Mouse (Mus musculus) right cerebral cortex, adult 18-20 months (tissue): ENCODE measurements around the gene Slc10a7.
"Not testable (repeated sequence)": the region's sequence is repeated elsewhere in the genome, so short reads cannot be mapped to it uniquely, and the experiment has no call there.

Experiments
- DNase-seq: peaks from one replicate; pipeline ENCODE4 v3.0.0; 2022; ENCODE audit warnings: mixed read lengths

Slc10a7 gene

DNA sequence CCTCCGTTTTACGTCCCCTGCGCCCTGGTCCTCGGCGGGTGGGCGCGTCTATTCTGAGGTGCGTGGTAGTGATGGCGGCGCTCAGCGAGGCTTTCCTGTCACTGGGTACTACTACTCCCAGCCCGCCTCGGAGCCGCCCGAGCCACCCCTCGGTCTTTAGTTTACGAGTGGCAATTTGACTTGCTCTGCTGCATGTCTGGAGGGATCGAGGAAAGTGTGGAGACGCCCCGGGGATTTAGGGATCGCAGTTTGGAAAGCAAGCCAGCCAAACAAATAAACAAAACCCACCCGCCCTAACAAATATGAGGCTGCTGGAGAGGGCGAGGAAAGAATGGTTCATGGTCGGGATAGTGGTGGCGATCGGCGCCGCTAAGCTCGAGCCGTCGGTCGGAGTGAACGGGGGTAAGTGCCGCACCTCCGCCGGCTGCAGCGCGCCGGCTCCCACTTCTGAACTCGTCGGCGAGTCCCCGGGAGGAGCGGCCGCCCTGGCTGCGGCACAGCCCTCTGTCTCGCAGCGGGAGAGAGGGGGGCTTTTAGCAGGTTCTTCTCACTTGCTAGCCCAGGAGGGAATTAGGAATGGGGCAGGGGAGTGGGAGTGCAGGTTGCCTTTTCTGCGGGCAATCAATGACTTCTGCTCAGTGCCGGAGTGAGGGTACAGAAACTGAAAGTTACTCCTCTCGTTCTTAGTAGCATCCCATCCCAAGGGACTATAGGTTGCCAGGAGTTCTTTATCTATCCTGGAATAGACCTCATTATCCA, at the start of gene Slc10a7:
Slc10a7 (plus strand) TSS at position 74 of the 759 bp plus-strand sequence.
- DNase-seq = peak; percentile 90

DNA sequence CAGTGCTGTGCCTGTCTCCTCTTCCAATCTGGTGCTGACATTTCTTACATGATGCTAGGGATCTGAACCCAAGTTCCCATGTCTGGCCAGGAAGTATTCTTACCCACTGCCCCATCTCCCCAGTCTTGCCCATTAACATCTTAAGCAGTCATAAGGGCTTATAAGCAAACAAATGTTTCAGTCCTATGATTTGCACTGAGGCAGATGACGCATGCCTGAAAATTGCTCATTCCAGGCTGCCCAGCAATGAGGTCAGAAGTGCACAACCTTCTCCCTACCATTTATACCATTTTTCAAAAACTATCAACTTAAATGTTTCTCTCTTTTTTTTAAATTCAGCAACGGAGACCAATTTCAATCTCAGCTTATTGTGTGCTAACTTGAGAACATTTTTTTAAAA, 45.2 kb upstream of the Slc10a7 start:
- DNase-seq = no peak

DNA sequence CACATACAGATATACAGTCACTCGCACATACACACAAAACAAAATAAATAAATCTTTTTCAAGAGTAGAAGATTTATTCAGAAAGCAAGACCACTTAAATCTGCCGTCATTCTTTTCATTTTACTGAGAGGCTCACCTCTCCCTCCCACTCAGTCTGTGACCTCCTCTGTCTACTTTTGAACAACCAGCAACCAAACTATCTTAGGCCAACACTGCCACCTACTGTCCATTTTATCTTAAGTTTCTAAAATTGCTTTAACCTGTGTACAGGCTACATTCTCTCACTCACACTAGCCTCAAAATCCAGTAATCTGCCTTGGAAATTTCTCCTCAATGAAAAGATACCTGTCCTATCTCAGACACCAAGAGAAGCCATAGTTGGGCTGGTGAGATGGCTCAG, 41.3 kb upstream of the Slc10a7 start:
- DNase-seq = no peak

DNA sequence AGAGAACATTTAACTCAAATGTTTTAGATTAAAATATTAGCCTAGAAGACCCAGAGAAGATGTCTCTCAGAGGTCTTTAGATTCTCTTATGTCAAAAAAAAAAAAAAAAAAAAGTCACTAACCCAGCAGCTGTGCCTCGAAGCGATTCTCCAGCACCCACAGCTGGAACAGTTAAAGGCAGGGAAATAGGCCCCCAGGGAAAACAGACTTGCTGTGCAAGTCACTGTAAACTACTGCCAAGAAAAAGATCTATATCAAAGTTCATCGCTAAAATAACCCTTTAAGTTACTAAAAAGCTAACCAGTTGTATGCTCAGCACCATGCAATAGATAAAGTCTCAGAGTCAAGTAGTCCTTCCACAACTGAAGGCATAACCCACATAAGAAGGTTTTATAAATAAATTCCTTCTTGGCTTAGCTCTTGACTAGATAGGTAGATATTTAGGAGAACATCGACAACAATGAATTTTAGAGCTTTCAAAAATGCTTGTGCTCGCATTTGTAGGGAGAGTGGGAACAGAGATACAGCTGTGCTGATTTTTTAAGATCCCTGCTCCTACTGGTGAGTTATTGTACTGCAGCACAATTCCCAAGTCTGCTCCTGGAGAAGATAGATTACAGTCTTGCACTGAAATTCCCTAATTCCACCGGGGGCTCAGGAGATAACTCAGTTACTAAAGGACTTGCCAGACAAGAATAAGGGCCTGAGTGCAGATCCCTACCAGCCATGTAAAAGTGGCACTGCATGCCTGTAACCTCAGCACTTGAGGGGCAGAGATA, 31.9 kb upstream of the Slc10a7 start:
- no peak for DNase-seq

DNA sequence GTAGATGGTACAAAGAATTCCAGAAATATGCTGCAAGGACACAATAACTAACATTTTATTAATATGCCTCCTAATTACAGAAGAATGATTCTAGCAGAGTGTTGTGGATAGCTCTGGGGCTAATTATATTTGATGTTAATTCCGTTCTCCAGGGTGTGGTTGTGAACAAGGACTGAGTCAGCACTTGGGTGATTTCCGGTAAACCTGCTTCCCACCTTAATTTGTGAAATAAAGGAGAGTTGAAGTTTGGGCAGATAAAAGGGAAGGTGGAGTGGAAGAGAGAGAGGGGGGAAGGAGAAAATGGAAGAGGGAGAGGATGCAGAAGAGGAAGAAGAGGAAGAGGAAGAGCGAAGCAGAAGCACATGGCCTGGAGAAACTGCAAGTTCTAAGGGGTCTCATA, 19.4 kb upstream of the Slc10a7 start:
- DNase-seq = no peak

DNA sequence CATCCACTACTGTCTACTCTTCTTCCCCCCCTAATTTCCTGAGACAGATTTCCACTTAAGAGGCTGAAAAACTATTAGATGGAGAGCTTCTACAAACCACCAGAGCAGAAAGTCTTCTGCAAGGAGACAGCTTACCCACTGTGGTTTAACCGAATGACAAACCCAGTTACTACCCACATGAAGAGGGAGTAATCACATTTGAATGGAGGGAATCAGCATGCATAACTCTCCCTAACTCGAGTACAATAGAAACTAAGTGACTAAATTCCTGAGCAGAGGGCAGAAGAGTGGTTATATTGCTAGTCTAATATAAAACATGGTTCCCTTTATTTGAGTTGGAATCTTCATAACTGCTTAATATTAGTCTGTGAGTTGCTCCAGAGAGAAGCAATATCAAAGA, 16.1 kb upstream of the Slc10a7 start:
- no peak for DNase-seq

DNA sequence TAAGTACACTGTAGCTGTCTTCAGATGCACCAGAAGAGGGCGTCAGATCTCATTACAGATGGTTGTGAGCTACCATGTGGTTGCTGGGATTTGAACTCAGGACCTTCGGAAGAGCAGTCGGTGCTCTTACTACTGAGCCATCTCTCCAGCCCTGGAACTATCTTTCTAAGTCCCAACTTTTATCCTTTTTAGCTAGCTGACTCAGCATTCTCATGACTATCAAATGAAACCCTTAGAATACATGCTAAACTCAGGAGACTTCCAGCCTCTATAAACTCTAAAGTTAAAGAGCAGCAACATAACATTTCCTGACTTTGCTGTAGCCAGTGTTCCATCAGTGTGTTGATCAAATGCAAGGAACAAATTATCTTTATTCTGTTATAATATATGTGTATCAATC, 12.9 kb upstream of the Slc10a7 start:
- not testable (repeated sequence) for DNase-seq

DNA sequence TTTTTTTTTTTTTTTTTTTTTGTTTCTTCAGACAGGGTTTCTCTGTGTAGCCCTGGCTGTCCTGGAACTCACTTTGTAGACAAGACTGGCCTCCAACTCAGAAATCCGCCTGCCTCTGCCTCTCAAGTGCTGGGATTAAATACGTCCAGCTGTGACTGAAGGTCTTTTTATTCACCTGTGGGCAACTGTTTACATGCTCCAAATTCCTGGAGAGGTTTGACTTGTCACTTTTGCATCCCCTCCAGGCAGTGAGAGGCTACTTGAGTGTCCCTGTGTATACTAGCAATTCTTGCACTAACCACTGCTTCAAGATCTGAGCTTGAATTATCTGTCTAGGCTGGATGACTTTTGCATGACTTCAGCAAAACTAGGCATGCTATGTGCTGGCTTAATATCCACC, 6.4 kb upstream of the Slc10a7 start:
- DNase-seq = no peak

DNA sequence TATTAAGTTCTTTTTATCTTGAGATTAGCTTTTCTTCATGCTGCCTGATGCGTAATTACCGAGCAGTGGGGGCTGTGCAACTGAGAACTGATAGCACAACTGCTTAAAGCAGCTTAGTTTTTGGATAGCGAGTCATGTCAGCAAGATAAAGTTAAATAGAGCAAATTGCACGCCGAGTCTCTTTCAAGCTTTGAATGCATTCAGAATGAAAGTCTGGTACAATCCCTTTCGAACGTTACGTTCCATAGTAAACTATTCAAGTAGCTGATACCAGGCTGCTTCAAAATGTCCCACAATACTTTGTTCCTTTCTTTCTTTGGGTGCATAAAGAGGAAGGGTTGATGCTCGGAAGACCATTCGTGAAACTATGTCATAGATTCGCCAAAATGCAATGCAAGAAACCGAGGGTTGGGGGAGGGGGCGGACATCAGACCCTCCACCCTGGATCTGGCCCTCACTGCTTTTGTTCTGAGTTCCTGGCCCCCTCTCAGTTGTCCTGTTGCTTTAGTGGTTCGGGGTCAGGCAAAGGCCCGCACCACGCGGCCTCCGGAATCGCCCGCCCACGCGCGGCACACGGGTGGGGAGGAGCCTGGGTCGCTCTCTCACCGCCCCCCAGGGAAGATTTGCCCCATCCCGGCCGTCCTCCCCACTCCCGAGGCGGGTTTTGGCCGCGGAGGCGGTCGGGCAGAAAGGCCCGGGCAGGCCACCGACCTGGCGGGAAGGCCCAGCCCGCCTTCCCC, 997 bp upstream of the Slc10a7 start:
- DNase-seq = no peak

DNA sequence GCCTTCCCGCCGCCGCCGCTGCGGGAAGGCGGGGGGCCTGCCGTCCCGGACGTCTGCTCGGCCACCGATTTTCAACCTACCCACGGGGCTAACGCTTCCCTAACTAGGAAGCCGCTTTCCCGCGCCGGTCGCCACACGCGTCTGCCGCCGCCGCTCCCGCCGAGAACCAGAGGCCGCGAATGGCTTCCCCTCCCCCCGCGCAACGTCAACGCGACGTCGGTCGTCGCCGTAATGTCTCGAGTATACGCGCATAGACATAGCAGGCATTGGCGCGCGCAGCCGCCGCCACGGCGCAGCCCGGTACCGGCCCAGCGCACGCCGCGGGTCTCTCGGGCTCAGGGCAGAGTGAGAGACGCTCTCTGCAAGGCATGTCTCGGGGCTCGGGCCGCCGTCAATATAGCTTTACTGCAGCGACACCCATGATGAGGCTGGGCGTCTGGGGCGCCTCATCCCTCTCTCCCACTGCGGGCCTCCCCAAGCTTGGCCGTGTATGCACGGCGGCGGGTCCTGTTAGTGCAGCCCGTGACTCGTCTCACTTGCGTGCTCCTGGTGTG, 350 bp upstream of the Slc10a7 start, which contains the start of gene Rbmxl1:
Rbmxl1 (minus strand) TSS at position 180 of the 554 bp plus-strand sequence.
- DNase-seq = peak; percentile 89

DNA sequence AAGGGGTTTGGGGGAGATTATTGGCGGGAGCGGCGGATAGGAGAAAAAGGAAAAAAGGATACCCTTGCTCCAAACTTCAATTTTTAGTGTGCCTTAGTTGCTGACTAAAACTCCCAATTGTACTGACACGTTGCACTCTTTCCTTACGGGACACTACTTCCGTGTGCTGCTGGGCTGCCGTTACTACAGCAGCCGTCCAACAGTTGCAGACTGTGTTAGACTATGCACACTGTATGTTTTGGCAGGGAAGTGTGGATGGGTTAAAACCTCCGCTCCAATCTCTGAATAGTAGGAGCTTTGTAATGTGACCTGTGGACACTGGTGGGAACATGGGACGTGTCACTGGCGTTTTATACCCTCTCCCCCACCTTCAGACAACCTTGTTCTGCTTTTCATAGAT, 948 bp downstream of the Slc10a7 start:
- DNase-seq = no peak

DNA sequence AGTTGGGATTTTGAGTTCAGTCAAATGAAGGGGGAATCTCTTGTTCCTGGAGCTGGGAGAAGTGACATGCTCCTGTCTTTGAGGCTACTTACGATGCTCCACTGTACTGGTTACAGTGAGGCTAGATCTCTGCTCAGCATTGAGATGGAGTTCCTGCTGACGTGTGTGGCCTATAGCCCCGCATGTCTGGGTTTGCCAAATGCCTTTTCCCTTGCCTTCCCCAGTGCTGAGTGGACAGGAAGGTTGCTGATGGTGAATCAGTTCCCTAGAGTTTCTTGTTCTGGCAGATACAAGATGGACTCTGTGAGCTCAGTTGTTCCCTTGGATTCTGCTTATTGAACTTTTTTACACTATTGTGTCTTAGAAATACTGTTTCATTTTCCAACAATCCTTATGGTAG, 1.8 kb downstream of the Slc10a7 start:
- DNase-seq = no peak

DNA sequence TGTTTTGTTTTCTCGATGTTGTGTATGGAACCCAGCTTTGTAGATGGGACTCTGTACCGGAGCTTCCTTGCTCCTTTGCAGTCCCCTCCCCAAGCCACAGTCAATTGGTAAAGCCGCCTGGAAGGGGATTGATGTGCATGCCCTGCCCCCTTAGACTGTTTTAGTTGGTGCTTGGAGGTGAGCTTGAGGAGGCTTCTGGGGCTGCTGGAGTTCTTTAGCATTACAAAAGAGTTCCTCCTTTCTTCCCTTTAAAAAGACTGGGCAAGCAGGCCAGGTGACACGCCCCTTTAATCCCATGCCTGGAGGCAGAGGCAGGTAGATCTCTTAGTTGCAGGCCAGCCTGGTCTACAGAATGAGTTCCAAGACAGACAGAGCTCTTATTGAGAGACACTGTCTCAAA, 4.0 kb downstream of the Slc10a7 start:
- no peak for DNase-seq

DNA sequence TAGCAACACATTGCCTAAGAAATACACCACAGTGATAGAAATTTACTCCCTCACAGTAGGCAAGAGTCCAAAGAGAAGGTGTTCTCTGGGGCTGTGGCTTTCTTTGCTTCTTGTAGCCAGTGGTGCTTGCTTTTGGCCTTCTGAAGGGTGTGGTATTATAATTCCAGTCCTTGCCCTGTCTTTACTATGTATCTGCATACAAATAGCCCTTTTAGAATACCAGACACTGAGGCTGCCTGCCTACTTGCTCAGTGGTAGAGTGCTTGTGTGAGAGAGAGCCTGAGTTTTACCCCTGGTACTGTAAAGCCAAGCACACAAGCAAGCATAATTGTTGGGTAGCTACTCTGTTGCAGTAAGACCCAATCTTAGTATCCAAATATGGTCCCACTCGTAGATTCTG, 5.6 kb downstream of the Slc10a7 start:
- no peak for DNase-seq

DNA sequence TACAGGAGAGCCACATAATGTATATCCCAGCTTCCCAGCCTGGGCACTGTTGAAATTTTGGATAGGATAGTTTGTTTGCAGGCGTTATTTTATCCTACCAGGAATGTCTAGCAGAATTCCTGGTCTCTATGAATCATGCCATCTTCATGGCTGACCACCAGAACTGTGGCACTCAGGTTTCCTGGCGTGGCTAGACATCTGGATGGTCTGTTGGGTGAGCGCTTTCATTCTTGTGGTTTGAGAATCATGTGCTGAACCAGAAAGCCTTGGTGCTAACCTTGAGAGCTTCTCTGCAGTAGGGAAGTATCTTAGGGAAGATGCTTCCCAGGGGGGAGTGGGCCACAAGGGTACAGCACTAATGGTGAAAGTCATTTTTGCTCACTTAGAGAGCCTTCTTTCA, 6.0 kb downstream of the Slc10a7 start:
- no peak for DNase-seq

DNA sequence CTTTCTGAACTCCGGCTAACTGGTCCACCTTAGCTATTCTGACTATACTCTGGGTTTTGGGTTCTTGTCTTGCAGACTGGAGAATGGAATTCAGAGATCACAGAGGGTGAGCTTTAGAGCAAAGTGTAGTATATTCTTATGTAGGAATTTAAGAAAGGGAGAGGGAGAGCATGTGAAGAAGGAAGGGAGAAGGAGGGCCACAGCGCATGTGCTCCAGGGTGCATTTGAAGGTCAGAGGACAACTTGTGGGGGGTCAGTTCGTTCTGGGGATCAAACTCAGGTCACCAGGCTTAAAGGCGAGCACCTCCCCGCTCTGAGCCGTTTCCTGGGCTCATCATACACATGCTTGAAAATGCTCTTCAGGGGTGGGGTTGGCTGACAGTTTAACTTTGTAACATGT, 24.8 kb downstream of the Slc10a7 start:
- no peak for DNase-seq

DNA sequence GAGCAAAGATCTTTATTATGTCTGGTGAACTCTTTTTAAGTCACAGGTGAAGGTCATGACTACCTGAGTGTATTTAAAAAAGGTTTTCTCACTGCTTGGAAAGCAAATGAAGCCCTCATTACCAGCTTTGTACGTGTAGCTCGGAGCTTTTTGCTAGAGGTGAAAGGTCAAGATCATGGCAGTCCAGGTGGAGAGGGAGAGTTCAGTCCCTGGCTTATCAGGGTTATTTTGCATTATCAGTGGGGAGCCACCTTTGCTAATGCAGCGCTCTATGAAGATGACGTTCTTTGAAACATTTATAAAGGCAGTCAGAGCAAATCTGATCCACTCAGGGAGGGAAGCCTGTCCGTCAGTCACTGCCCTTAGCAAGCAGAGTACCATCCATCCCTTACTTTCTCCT, 27.6 kb downstream of the Slc10a7 start:
- DNase-seq = no peak

DNA sequence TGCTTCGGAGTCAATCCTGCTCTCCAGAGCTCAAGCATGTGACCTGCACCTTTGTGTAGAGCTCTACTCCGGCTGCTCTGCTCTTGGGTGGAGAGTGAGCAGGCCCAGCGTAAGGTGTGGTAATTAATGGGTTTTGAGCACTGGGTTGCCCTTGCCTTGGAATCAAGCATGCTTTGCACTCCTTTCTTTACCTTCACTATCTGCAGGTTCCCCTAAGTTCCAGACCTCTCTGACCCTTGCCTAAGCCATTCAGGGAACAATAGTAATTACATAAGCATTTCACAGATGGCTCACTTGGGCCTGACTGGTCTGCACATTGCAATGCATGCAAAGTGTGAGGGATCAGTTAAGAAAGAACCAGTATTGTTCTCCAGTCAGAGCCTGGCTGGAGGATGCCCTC, 28.6 kb downstream of the Slc10a7 start:
- no peak for DNase-seq

DNA sequence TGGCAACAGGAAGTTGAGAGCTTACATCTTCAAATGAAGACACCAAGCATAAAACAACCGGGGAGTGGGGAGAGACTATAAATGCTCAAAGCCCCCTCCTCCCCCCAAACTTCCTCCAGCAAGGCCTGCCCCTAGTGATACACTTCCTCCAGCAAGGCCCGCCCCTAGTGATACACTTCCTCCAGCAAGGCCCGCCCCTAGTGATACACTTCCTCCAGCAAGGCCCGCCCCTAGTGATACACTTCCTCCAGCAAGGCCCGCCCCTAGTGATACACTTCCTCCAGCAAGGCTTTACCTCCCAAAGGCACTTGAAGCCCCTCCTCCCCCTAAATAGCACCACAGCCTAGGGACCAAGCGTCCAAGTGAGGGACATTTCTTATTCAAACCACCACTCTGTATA, 33.5 kb downstream of the Slc10a7 start:
- not testable (repeated sequence) for DNase-seq

DNA sequence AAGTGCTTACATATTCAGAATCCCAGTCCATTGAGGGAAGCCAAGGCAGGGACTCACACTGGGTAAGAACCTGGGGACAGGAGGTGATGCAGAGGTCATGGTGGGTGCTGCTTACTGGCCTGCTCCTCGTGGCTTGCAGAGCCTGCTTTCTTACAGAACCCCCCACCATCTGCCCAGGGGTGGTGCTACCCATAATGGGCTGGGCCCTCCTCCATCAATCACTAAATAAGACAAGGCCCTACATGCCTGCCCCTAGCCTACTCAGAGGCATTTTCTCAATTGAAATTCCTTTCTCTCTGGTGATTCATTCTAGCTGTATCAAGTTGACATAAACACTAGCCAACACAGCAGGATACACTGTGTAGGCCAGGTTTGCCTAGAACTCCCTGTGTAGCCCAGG, 34.5 kb downstream of the Slc10a7 start:
- DNase-seq = no peak

DNA sequence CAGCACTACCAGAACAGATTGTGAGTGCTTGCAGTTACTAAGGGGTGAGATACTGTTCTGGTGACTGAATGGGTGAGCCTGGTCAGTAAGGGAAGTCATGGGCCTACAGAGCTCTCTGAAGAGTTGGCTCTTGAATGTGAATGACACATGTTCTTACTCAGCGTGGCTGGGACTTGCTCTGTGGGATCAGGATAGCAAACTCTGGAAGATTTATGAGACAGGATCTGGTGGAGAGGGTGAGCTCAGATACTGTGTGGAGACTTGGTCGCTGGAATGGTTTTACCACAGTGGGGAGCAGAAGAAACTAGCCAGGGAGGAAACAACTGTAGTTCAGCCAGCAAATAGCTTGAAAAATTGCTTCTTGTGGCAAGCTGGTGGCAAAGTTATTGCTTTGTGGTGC, 35.4 kb downstream of the Slc10a7 start:
- no peak for DNase-seq

DNA sequence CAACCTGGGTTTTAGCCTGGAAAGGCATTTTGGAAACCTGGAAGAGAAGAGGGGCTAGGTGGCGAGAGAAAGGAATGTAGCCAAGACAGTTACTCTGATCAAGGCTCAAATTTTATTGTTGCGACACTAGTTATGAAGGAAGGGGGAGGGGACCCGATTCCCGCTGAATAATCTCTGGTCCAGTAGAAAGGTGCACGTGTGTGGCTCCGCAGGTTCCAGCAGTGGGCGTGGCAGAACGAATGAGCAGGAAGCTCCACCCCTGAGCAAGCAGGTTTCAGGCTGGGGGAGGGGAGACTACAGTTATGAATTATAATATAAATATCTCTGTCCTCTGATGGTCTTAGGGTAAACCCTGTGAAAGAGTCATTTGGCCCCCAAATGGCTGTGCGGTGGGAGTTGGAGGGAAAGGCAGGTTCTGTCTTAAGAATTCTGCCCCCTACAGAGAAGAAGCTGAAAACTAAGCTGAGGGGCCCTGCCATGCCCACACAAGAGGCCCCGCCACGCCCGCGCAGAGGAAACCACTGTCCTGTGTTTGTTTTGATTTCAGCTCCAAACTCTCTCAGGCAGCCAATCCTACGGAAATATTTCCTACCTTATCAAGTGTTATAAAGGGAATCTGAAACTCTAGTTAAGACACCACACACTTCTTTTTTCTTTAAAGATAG, 36.1 kb downstream of the Slc10a7 start:
- not testable (repeated sequence) for DNase-seq
